Mouse (Mus musculus): Measurements from ENCODE around the gene Aff1.

- TF ChIP-seq GATA1 (IDR thresholded peaks at IDR 0.05; ENCODE audit: borderline replicate concordance, low read length) (no peak), FLI1 (IDR thresholded peaks at IDR 0.05; ENCODE audit: low read length) (no peak)
Measured at GRCm38 (mm10) chr5:103746561-103747085, 54.4 kb downstream of the Aff1 start.

Measured in megakaryocyte, embryonic 14.5 days (primary cell).